Mouse (Mus musculus) bone marrow, adult 2 months (tissue): Measurements from ENCODE around the gene Id1. TPM values are rescaled to one million over a fixed set of nuclear protein-coding genes. Genes with fewer than 3 reads are reported as not detected.
A peak's percentile ranks its signal among the peaks of the same experiment; 100 is the strongest.

ENCODE experiments used
- H3K27ac ChIP-seq: fragments of 200-500 bp; 2 replicates; pipeline ENCODE4 v1.5.1; 2012; ENCODE audit warnings: low read depth, mild to moderate bottlenecking, control low read depth, inconsistent platforms, low read length; ENCODE audit not compliant: control insufficient read depth, poor library complexity, insufficient read depth
- H3K4me1 ChIP-seq: fragments of 200-500 bp; 2 replicates; pipeline ENCODE4 v1.6.1; 2011; ENCODE audit warnings: low read length; ENCODE audit not compliant: control insufficient read depth, insufficient read depth
- H3K4me3 ChIP-seq: fragments of 200-500 bp; replicated peaks from 2 replicates; pipeline ENCODE3; 2011; ENCODE audit warnings: mild to moderate bottlenecking, low read depth, low read length, control low read depth; ENCODE audit not compliant: control insufficient read depth
- CTCF ChIP-seq: fragments of 200-500 bp; IDR thresholded peaks from 2 replicates; pipeline ENCODE4 v1.5.1; 2011; ENCODE audit warnings: low read length, control low read depth; ENCODE audit not compliant: control insufficient read depth, insufficient read depth
- POLR2A ChIP-seq: fragments of 200-500 bp; IDR thresholded peaks from 2 replicates; pipeline ENCODE4 v1.6.1; 2011; ENCODE audit warnings: low read depth, mild to moderate bottlenecking, control low read depth, low read length, borderline replicate concordance; ENCODE audit not compliant: control insufficient read depth
- WGBS: fragments of 180-500 bp; shearing (Covaris S2); methylation state at CpG from one replicate; pipeline ENCODE4 v1.1.7; 2018; 5-methylcytosine and 5-hydroxymethylcytosine counted together
- polyA plus RNA-seq: library from polyadenylated mRNA; stranded (reverse); fragments of >200 nt; gene quantifications from 2 replicates; pipeline ENCODE4 v1.2.4, GENCODE M21; 2011; ENCODE audit warnings: low replicate concordance; ENCODE audit not compliant: missing spikeins, insufficient read depth, insufficient read length

Id1 gene
- polyA plus RNA-seq, 1 experiment: 15.9 TPM

- WGBS: 96% methylated on average over 10 of the region's 10 CpGs
- Histone ChIP-seq H3K27ac (no peak overlapping the region), H3K4me3 (no peak overlapping the region), H3K4me1 (no peaks in the 10 kb centered on the region; the same call in 1 of the 2 replicates)
- TF ChIP-seq CTCF (no peak), POLR2A (no peak)
Measured at GRCm38 (mm10) chr2:152700138-152700537, 35.9 kb upstream of the Id1 start.

- TF ChIP-seq CTCF (no peak), POLR2A (no peak)
- Histone ChIP-seq H3K4me1 (no peaks in the 10 kb centered on the region; the same call in 1 of the 2 replicates), H3K27ac (no peak overlapping the region), H3K4me3 (no peak overlapping the region)
- 93% methylated on average over 8 of the region's 8 CpGs for WGBS
Measured at GRCm38 (mm10) chr2:152700725-152701124, 35.3 kb upstream of the Id1 start.

GRCm38 (mm10) chr2:152703596-152704255 is 32.3 kb upstream of the Id1 start:
- H3K27ac ChIP-seq: no peak overlapping the region
- no peak overlapping the region for H3K4me3 ChIP-seq
- no peaks in the 10 kb centered on the region for H3K4me1 ChIP-seq
- WGBS: 94% methylated on average over 21 of the region's 21 CpGs
- no peak for TF ChIP-seq POLR2A
- no peak for TF ChIP-seq CTCF

GRCm38 (mm10) chr2:152704256-152704605 is 31.8 kb upstream of the Id1 start:
- no peak overlapping the region for H3K4me3 ChIP-seq
- H3K27ac ChIP-seq: no peak overlapping the region
- 86% methylated on average over 5 of the region's 5 CpGs for WGBS
- no peaks in the 10 kb centered on the region for H3K4me1 ChIP-seq
- TF ChIP-seq POLR2A (no peak), CTCF (no peak)

- no peaks in the 10 kb centered on the region for H3K4me1 ChIP-seq
- H3K4me3 ChIP-seq: no peak overlapping the region
- H3K27ac ChIP-seq: no peak overlapping the region
- WGBS: 92% methylated on average over 14 of the region's 14 CpGs
- no peak for TF ChIP-seq CTCF
- no peak for TF ChIP-seq POLR2A
Measured at GRCm38 (mm10) chr2:152704811-152705370, 31.2 kb upstream of the Id1 start.

- Histone ChIP-seq H3K27ac (no peak overlapping the region), H3K4me1 (no peaks in the 10 kb centered on the region), H3K4me3 (no peak overlapping the region)
- 89% methylated on average over 22 of the region's 22 CpGs for WGBS
- no peak for TF ChIP-seq CTCF
Measured at GRCm38 (mm10) chr2:152705993-152706571, 30.0 kb upstream of the Id1 start.

GRCm38 (mm10) chr2:152707186-152707585 is 28.9 kb upstream of the Id1 start:
- no peak for TF ChIP-seq CTCF
- TF ChIP-seq POLR2A: no peak
- Histone ChIP-seq H3K4me3 (no peak overlapping the region), H3K4me1 (no peaks in the 10 kb centered on the region), H3K27ac (peak overlapping the region; percentile 4; the same call in 1 of the 2 replicates)
- WGBS: 95% methylated on average over 7 of the region's 7 CpGs

GRCm38 (mm10) chr2:152707627-152708026 is 28.4 kb upstream of the Id1 start:
- Histone ChIP-seq H3K27ac (peak overlapping the region; percentile 4; the same call in 1 of the 2 replicates), H3K4me3 (no peak overlapping the region), H3K4me1 (no peaks in the 10 kb centered on the region)
- no peak for TF ChIP-seq POLR2A
- no peak for TF ChIP-seq CTCF
- 91% methylated on average over 31 of the region's 31 CpGs for WGBS

- H3K27ac ChIP-seq: no peak overlapping the region
- 46% methylated on average over 5 of the region's 5 CpGs for WGBS
- H3K4me1 ChIP-seq: no peaks in the 10 kb centered on the region
- TF ChIP-seq CTCF (no peak), POLR2A (no peak)
- no peak overlapping the region for H3K4me3 ChIP-seq
Measured at GRCm38 (mm10) chr2:152709066-152709465, 27.0 kb upstream of the Id1 start.
